Mouse (Mus musculus): ENCODE measurements around the gene Ace. TPM values are rescaled to one million over a fixed set of nuclear protein-coding genes. Genes with fewer than 3 reads are reported as not detected.

Ace gene
- total RNA-seq (2018; cell fraction: chromatin; rRNA removed), result under 1 TPM in 1 of 26 experiments, not detected in 25; 0.31 TPM
- under 1 TPM in 24 of 26 experiments, not detected in 2; 0.06 to 0.58 (median 0.13) TPM for total RNA-seq (2018; cell fraction: cytosol; rRNA removed)
- total RNA-seq (2018; cell fraction: nucleus; rRNA removed), result 1 to 10 TPM in 1 of 26 experiments, under 1 TPM in 11, not detected in 14; 0.12 to 1.2 (median 0.25) TPM
- polyA plus RNA-seq (2018), result 0.20 to 0.36 TPM (median 0.26 TPM) in 3 replicates

- no peak within 1 kb of the TSS for H3K27ac ChIP-seq
- 2% methylated on average over 76 of the region's 76 CpGs for WGBS (ENCODE audit: missing documents)
- no peaks in the 10 kb centered on the region for H3K79me2 ChIP-seq (ENCODE audit: inconsistent target)
- H3K4me3 ChIP-seq (ENCODE audit: inconsistent target), result no peak within 1 kb of the TSS
- no peaks in the 10 kb centered on the region for H3K36me3 ChIP-seq (ENCODE audit: inconsistent target)
Observed at GRCm38 (mm10) chr11:105967741-105968574, at the start of gene Ace. Gene Ace (plus strand): TSS chr11:105967945.

- Histone ChIP-seq H3K36me3 (ENCODE audit: inconsistent target) (peaks cover 7% of the 10 kb centered on the region; the same call in 1 of the 2 replicates), H3K27ac (no peak overlapping the region), H3K4me3 (ENCODE audit: inconsistent target) (no peak overlapping the region), H3K79me2 (ENCODE audit: inconsistent target) (no peaks in the 10 kb centered on the region)
- 83% methylated on average over 3 of the region's 3 CpGs for WGBS (ENCODE audit: missing documents)
Observed at GRCm38 (mm10) chr11:105920098-105920785, 47.5 kb upstream of the Ace start.

- H3K36me3 ChIP-seq (ENCODE audit: inconsistent target), result peaks cover 7% of the 10 kb centered on the region; the same call in 1 of the 2 replicates
- 84% methylated on average over 2 of the region's 2 CpGs for WGBS (ENCODE audit: missing documents)
- no peaks in the 10 kb centered on the region for H3K79me2 ChIP-seq (ENCODE audit: inconsistent target)
- H3K27ac ChIP-seq, result no peak overlapping the region
- no peak overlapping the region for H3K4me3 ChIP-seq (ENCODE audit: inconsistent target)
Observed at GRCm38 (mm10) chr11:105920836-105921235, 46.9 kb upstream of the Ace start.

GRCm38 (mm10) chr11:105921275-105921674 is 46.5 kb upstream of the Ace start:
- WGBS (ENCODE audit: missing documents), result 98% methylated on average over 5 of the region's 5 CpGs
- no peaks in the 10 kb centered on the region for H3K79me2 ChIP-seq (ENCODE audit: inconsistent target)
- H3K4me3 ChIP-seq (ENCODE audit: inconsistent target), result no peak overlapping the region
- peaks cover 7% of the 10 kb centered on the region; the same call in 1 of the 2 replicates for H3K36me3 ChIP-seq (ENCODE audit: inconsistent target)
- no peak overlapping the region for H3K27ac ChIP-seq

GRCm38 (mm10) chr11:105922769-105923663 is 44.7 kb upstream of the Ace start:
- Histone ChIP-seq H3K79me2 (ENCODE audit: inconsistent target) (no peaks in the 10 kb centered on the region), H3K36me3 (ENCODE audit: inconsistent target) (peaks cover 7% of the 10 kb centered on the region; the same call in 1 of the 2 replicates)
- 95% methylated on average over 20 of the region's 20 CpGs for WGBS (ENCODE audit: missing documents)

GRCm38 (mm10) chr11:105927065-105928030 is 40.4 kb upstream of the Ace start:
- Histone ChIP-seq H3K27ac (no peak overlapping the region), H3K36me3 (ENCODE audit: inconsistent target) (no peaks in the 10 kb centered on the region), H3K4me3 (ENCODE audit: inconsistent target) (no peak overlapping the region), H3K79me2 (ENCODE audit: inconsistent target) (no peaks in the 10 kb centered on the region)
- 66% methylated on average over 14 of the region's 14 CpGs for WGBS (ENCODE audit: missing documents)

More at GRCm38 (mm10) chr11:105922769-105923663, 44.7 kb upstream of the Ace start:
- Histone ChIP-seq H3K4me3 (ENCODE audit: inconsistent target) (no peak overlapping the region), H3K27ac (no peak overlapping the region)

GRCm38 (mm10) chr11:105928171-105928570 is 39.6 kb upstream of the Ace start:
- WGBS (ENCODE audit: missing documents), result 87% methylated on average over 5 of the region's 5 CpGs
- Histone ChIP-seq H3K4me3 (ENCODE audit: inconsistent target) (no peak overlapping the region), H3K27ac (no peak overlapping the region), H3K36me3 (ENCODE audit: inconsistent target) (no peaks in the 10 kb centered on the region), H3K79me2 (ENCODE audit: inconsistent target) (no peaks in the 10 kb centered on the region)

- no peaks in the 10 kb centered on the region for H3K36me3 ChIP-seq (ENCODE audit: inconsistent target)
- H3K79me2 ChIP-seq (ENCODE audit: inconsistent target), result no peaks in the 10 kb centered on the region
- 89% methylated on average over 3 of the region's 3 CpGs for WGBS (ENCODE audit: missing documents)
- no peak overlapping the region for H3K27ac ChIP-seq
- H3K4me3 ChIP-seq (ENCODE audit: inconsistent target), result no peak overlapping the region
Observed at GRCm38 (mm10) chr11:105931380-105931779, 36.4 kb upstream of the Ace start.

GRCm38 (mm10) chr11:105933746-105934145 is 34.0 kb upstream of the Ace start:
- Histone ChIP-seq H3K4me3 (ENCODE audit: inconsistent target) (no peak overlapping the region), H3K79me2 (ENCODE audit: inconsistent target) (no peaks in the 10 kb centered on the region), H3K36me3 (ENCODE audit: inconsistent target) (no peaks in the 10 kb centered on the region), H3K27ac (no peak overlapping the region)
- 91% methylated on average over 8 of the region's 8 CpGs for WGBS (ENCODE audit: missing documents)

- WGBS (ENCODE audit: missing documents), result 70% methylated on average over 5 of the region's 5 CpGs
Observed at GRCm38 (mm10) chr11:105934303-105934711, 33.4 kb upstream of the Ace start.

GRCm38 (mm10) chr11:105934816-105935215 is 32.9 kb upstream of the Ace start:
- Histone ChIP-seq H3K36me3 (ENCODE audit: inconsistent target) (no peaks in the 10 kb centered on the region), H3K27ac (no peak overlapping the region), H3K4me3 (ENCODE audit: inconsistent target) (no peak overlapping the region), H3K79me2 (ENCODE audit: inconsistent target) (no peaks in the 10 kb centered on the region)
- 85% methylated on average over 3 of the region's 6 CpGs for WGBS (ENCODE audit: missing documents)

More at GRCm38 (mm10) chr11:105934303-105934711, 33.4 kb upstream of the Ace start:
- no peak overlapping the region for H3K27ac ChIP-seq
- H3K36me3 ChIP-seq (ENCODE audit: inconsistent target), result no peaks in the 10 kb centered on the region
- no peak overlapping the region for H3K4me3 ChIP-seq (ENCODE audit: inconsistent target)
- H3K79me2 ChIP-seq (ENCODE audit: inconsistent target), result no peaks in the 10 kb centered on the region

- Histone ChIP-seq H3K4me3 (ENCODE audit: inconsistent target) (no peak overlapping the region), H3K79me2 (ENCODE audit: inconsistent target) (no peaks in the 10 kb centered on the region), H3K36me3 (ENCODE audit: inconsistent target) (no peaks in the 10 kb centered on the region), H3K27ac (no peak overlapping the region)
- WGBS (ENCODE audit: missing documents), result 87% methylated on average over 8 of the region's 8 CpGs
Observed at GRCm38 (mm10) chr11:105935496-105935895, 32.2 kb upstream of the Ace start.

- Histone ChIP-seq H3K27ac (no peak overlapping the region), H3K79me2 (ENCODE audit: inconsistent target) (no peaks in the 10 kb centered on the region), H3K36me3 (ENCODE audit: inconsistent target) (no peaks in the 10 kb centered on the region), H3K4me3 (ENCODE audit: inconsistent target) (no peak overlapping the region)
- 84% methylated on average over 5 of the region's 6 CpGs for WGBS (ENCODE audit: missing documents)
Observed at GRCm38 (mm10) chr11:105936200-105936599, 31.5 kb upstream of the Ace start.

All from macrophage (primary cell).